Mouse (Mus musculus) stomach, adult 2 months (tissue): Measurements from ENCODE around the gene Map3k3. TPM values are rescaled to one million over a fixed set of nuclear protein-coding genes. Genes with fewer than 3 reads are reported as not detected.

Experiments
- polyA plus RNA-seq: library from polyadenylated mRNA; depleted of rRNA; stranded (reverse); fragments of >200 nt; gene quantifications from 2 replicates; pipeline ENCODE4 v1.2.3, GENCODE M21; 2012; rRNA removed

The Map3k3 gene
- 6.8 and 9.2 TPM in 2 replicates for polyA plus RNA-seq

GRCm38 (mm10) chr11:106083708-106084701, at the start of gene Map3k3:
Gene Map3k3 (plus strand): TSS chr11:106084613.

GRCm38 (mm10) chr11:106036548-106037417, 47.6 kb upstream of the Map3k3 start, which contains the start of gene Dcaf7:
Gene Dcaf7 (plus strand): TSS chr11:106036872.

GRCm38 (mm10) chr11:106065923-106066571, 18.4 kb upstream of the Map3k3 start, which contains the start of gene Taco1:
Gene Taco1 (plus strand): TSS chr11:106066061.

GRCm38 (mm10) chr11:106160841-106161721, 76.7 kb downstream of the Map3k3 start, which contains the start of the genes Gm10840 and Limd2:
Gene Gm10840 (plus strand): TSS chr11:106160850.
Gene Limd2 (minus strand): TSS chr11:106160860.

GRCm38 (mm10) chr11:106202123-106202465, 117.7 kb downstream of the Map3k3 start, which contains the start of gene Strada:
Gene Strada (minus strand): TSS chr11:106202168.

Other genes with a start within 250 kb of the Map3k3 start
- 31.9 and 33.5 TPM in 2 replicates for gene Cyb561, start 131.3 kb upstream of the Map3k3 start, polyA plus RNA-seq
- gene Ace, start 116.7 kb upstream of the Map3k3 start, polyA plus RNA-seq = 13.9 and 18.2 TPM in 2 replicates
- not detected in 2 replicates for gene Ace3, start 89.9 kb upstream of the Map3k3 start, polyA plus RNA-seq
- 0.65 and 1.2 TPM in 2 replicates for gene Kcnh6, start 76.5 kb upstream of the Map3k3 start, polyA plus RNA-seq
- gene Dcaf7, start 47.7 kb upstream of the Map3k3 start, polyA plus RNA-seq = 14.8 and 35.7 TPM in 2 replicates
- gene Taco1, start 18.6 kb upstream of the Map3k3 start, polyA plus RNA-seq = 5.4 and 5.7 TPM in 2 replicates
- not detected in 2 replicates for gene Gm10840, start 76.2 kb downstream of the Map3k3 start, polyA plus RNA-seq
- gene Limd2, start 76.2 kb downstream of the Map3k3 start, polyA plus RNA-seq = 7.9 and 9.8 TPM in 2 replicates
- 7.9 and 8.4 TPM in 2 replicates for gene Strada, start 117.6 kb downstream of the Map3k3 start, polyA plus RNA-seq
- 1.7 and 3.5 TPM in 2 replicates for gene Ccdc47, start 131.7 kb downstream of the Map3k3 start, polyA plus RNA-seq
- 1.8 and 2.2 TPM in 2 replicates for gene Ddx42, start 132.3 kb downstream of the Map3k3 start, polyA plus RNA-seq
- gene Ftsj3, start 171.5 kb downstream of the Map3k3 start, polyA plus RNA-seq = 4.1 and 4.7 TPM in 2 replicates
- gene Psmc5, start 171.5 kb downstream of the Map3k3 start, polyA plus RNA-seq = 6.4 and 7.8 TPM in 2 replicates
- 47.4 and 51.9 TPM in 2 replicates for gene Smarcd2, start 188.4 kb downstream of the Map3k3 start, polyA plus RNA-seq
- 0.02 TPM in 1 of 2 replicates, not detected in the other for gene Tcam1, start 192.1 kb downstream of the Map3k3 start, polyA plus RNA-seq
- not detected in 2 replicates for gene Gh, start 217.3 kb downstream of the Map3k3 start, polyA plus RNA-seq
- gene Cd79b, start 230.1 kb downstream of the Map3k3 start, polyA plus RNA-seq = 0.47 and 1.0 TPM in 2 replicates